Mouse (Mus musculus) stomach, postnatal 0 days (tissue): Measurements from ENCODE around the gene Dnah2.

Experiments
- CTCF ChIP-seq: IDR thresholded peaks from 2 replicates; pipeline ENCODE4 v1.5.1; 2016; ENCODE audit warnings: antibody characterized with exemption, low read depth, mild to moderate bottlenecking, moderate library complexity
- EP300 ChIP-seq: optimal IDR thresholded peaks from 2 replicates; pipeline ENCODE3; 2016; ENCODE audit warnings: antibody characterized with exemption

- TF ChIP-seq CTCF (no peak), EP300 (no peak)
Measured at GRCm38 (mm10) chr11:69372056-69372779, 176.7 kb downstream of the Dnah2 start.
